Mouse (Mus musculus): ENCODE measurements around the gene Lsr.
"Not testable (repeated sequence)": the region's sequence is repeated elsewhere in the genome, so short reads cannot be mapped to it uniquely, and the experiment has no call there.

DNA sequence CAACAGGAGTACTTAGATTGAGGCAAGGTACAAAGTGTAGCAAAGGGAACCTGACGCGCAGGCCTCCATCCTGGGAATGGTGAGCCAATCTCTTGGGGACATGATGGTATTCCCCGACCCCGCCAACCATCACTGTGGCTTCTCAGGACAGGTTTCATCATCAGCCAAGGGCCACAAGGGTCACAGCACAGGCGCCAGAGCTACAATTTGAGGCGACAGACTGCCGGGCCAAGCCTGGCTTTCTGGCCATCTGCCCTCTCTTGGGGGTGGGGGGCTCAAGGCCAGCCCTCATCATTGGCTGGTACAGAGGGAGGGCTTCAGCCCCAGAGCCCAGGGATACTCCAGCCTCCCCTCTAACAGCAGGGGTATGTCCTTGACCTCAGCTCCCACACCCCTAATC, 27.8 kb downstream of the Lsr start:
- not testable (repeated sequence) for TF ChIP-seq CTCF (IDR thresholded peaks at IDR 0.05; ENCODE audit: borderline replicate concordance, insufficient read depth, low read depth, low read length); POLR2A (IDR thresholded peaks at IDR 0.05; ENCODE audit: borderline replicate concordance, insufficient read depth, low read length)

Data from cerebellum, adult 2 months (tissue).